Mouse (Mus musculus) forebrain, embryonic 16.5 days (tissue): Measurements from ENCODE around the gene Mipol1. TPM values are rescaled to one million over a fixed set of nuclear protein-coding genes. Genes with fewer than 3 reads are reported as not detected.

Experiments used
- ATAC-seq: fragments of 200-750 bp; cut with Nextera tagmentation; 2 replicates; pipeline ENCODE4 v1.8.0; 2017; ENCODE audit warnings: mild to moderate bottlenecking, moderate library complexity
- H3K27ac ChIP-seq: fragments of 300-500 bp; sonication (generic); 2 replicates; pipeline ENCODE4 v1.5.1; 2014; ENCODE audit warnings: low read length, control low read depth
- H3K27me3 ChIP-seq: fragments of 300-500 bp; sonication (generic); replicated peaks from 2 replicates; pipeline ENCODE4 v1.6.1; 2014; ENCODE audit warnings: low read length; ENCODE audit not compliant: control insufficient read depth, insufficient read depth
- H3K36me3 ChIP-seq: fragments of 300-500 bp; sonication (generic); 2 replicates; pipeline ENCODE4 v1.6.1; 2014; ENCODE audit not compliant: control insufficient read depth, insufficient read depth
- H3K4me1 ChIP-seq: fragments of 300-500 bp; sonication (generic); replicated peaks from 2 replicates; pipeline ENCODE4 v1.6.1; 2014; ENCODE audit warnings: low read length; ENCODE audit not compliant: control insufficient read depth, insufficient read depth
- H3K4me2 ChIP-seq: fragments of 300-500 bp; sonication (generic); 2 replicates; pipeline ENCODE4 v1.6.1; 2014; ENCODE audit warnings: mild to moderate bottlenecking, low read length, control low read depth
- H3K4me3 ChIP-seq: fragments of 300-500 bp; sonication (generic); replicated peaks from 2 replicates; pipeline ENCODE4 v1.5.1; 2014; ENCODE audit warnings: mild to moderate bottlenecking, low read length, control low read depth
- H3K9ac ChIP-seq: fragments of 300-500 bp; sonication (generic); replicated peaks from 2 replicates; pipeline ENCODE4 v1.6.1; 2014; ENCODE audit warnings: low read depth, low read length, control low read depth
- H3K9me3 ChIP-seq: fragments of 300-500 bp; sonication (generic); 2 replicates; pipeline ENCODE4 v1.6.1; 2016; ENCODE audit warnings: low read length; ENCODE audit not compliant: control insufficient read depth
- WGBS: fragments of 180-500 bp; shearing (Covaris S2); extraction: QIAGEN DNeasy Blood & Tissue Kit; methylation state at CpG from one replicate; pipeline ENCODE4 v1.1.7; 2014; 5-methylcytosine and 5-hydroxymethylcytosine counted together
- polyA plus RNA-seq: library from polyadenylated mRNA; unstranded; fragments of >200 nt; fragmentation: Nextera tagmentation; extraction: Ambion mirVana; gene quantifications from 2 replicates; pipeline ENCODE4 v1.2.1, GENCODE M21; 2015

Mipol1 gene
- polyA plus RNA-seq = 6.6 and 7.5 TPM in 2 replicates

- Histone ChIP-seq H3K27ac (peak within 1 kb of the TSS; percentile 83), H3K9me3 (no peaks in the 10 kb centered on the region), H3K27me3 (no peaks in the 10 kb centered on the region), H3K4me2 (peak within 1 kb of the TSS; percentile 86), H3K4me3 (peak within 1 kb of the TSS; percentile 94), H3K9ac (peak within 1 kb of the TSS; percentile 87), H3K4me1 (peaks cover 8% of the 10 kb centered on the region), H3K36me3 (no peaks in the 10 kb centered on the region)
- peak; percentile 98 for ATAC-seq
- WGBS = 1% methylated on average over 56 of the region's 58 CpGs
Observed at GRCm38 (mm10) chr12:57230192-57230706, at the start of gene Mipol1, which contains the start of gene Prps1l3. TSS of gene Mipol1 (plus strand) at chr12:57230427. TSS of gene Prps1l3 (plus strand) at chr12:57230412.

- H3K4me3 ChIP-seq = no peak overlapping the region
- ATAC-seq = no peak
- no peaks in the 10 kb centered on the region for H3K9me3 ChIP-seq
- H3K36me3 ChIP-seq = no peaks in the 10 kb centered on the region
- H3K4me2 ChIP-seq = no peak overlapping the region
- 60% methylated on average over 2 of the region's 2 CpGs for WGBS
- H3K9ac ChIP-seq = no peak overlapping the region
- no peaks in the 10 kb centered on the region for H3K27me3 ChIP-seq
- no peaks in the 10 kb centered on the region for H3K4me1 ChIP-seq
- no peak overlapping the region for H3K27ac ChIP-seq
Observed at GRCm38 (mm10) chr12:57184401-57185147, 45.7 kb upstream of the Mipol1 start.

GRCm38 (mm10) chr12:57185475-57185874, 44.8 kb upstream of the Mipol1 start:
- ATAC-seq = no peak
- no peak overlapping the region for H3K27ac ChIP-seq
- no peak overlapping the region for H3K9ac ChIP-seq
- no peak overlapping the region for H3K4me3 ChIP-seq
- no peaks in the 10 kb centered on the region for H3K27me3 ChIP-seq
- no peaks in the 10 kb centered on the region for H3K36me3 ChIP-seq
- no peaks in the 10 kb centered on the region for H3K9me3 ChIP-seq
- WGBS = 0% methylated on average over 1 of the region's 1 CpGs
- no peaks in the 10 kb centered on the region for H3K4me1 ChIP-seq
- no peak overlapping the region for H3K4me2 ChIP-seq

GRCm38 (mm10) chr12:57186126-57186525, 44.1 kb upstream of the Mipol1 start:
- 71% methylated on average over 2 of the region's 2 CpGs for WGBS
- no peak overlapping the region for H3K4me2 ChIP-seq
- H3K9me3 ChIP-seq = no peaks in the 10 kb centered on the region
- no peak overlapping the region for H3K9ac ChIP-seq
- ATAC-seq = no peak
- H3K27me3 ChIP-seq = no peaks in the 10 kb centered on the region
- H3K4me1 ChIP-seq = no peaks in the 10 kb centered on the region
- H3K27ac ChIP-seq = no peak overlapping the region
- H3K4me3 ChIP-seq = no peak overlapping the region
- H3K36me3 ChIP-seq = no peaks in the 10 kb centered on the region

GRCm38 (mm10) chr12:57187032-57187431, 43.2 kb upstream of the Mipol1 start:
- WGBS = 90% methylated on average over 4 of the region's 4 CpGs
- Histone ChIP-seq H3K9me3 (no peaks in the 10 kb centered on the region), H3K27me3 (no peaks in the 10 kb centered on the region), H3K4me3 (no peak overlapping the region), H3K27ac (no peak overlapping the region), H3K9ac (no peak overlapping the region), H3K4me1 (no peaks in the 10 kb centered on the region), H3K36me3 (no peaks in the 10 kb centered on the region), H3K4me2 (no peak overlapping the region)
- no peak for ATAC-seq

- H3K27me3 ChIP-seq = peaks cover 8% of the 10 kb centered on the region
- peak; percentile 38; the same call in 1 of the 2 replicates for ATAC-seq
Observed at GRCm38 (mm10) chr12:57194609-57195008, 35.6 kb upstream of the Mipol1 start.

GRCm38 (mm10) chr12:57196286-57196607, 34.0 kb upstream of the Mipol1 start:
- H3K9me3 ChIP-seq = no peaks in the 10 kb centered on the region
- peak overlapping the region; percentile 46 for H3K4me3 ChIP-seq
- H3K36me3 ChIP-seq = no peaks in the 10 kb centered on the region
- 10% methylated on average over 8 of the region's 8 CpGs for WGBS
- H3K27ac ChIP-seq = no peak overlapping the region
- H3K27me3 ChIP-seq = peaks cover 8% of the 10 kb centered on the region
- no peak for ATAC-seq
- H3K9ac ChIP-seq = no peak overlapping the region
- peak overlapping the region; percentile 66 for H3K4me2 ChIP-seq
- H3K4me1 ChIP-seq = peaks cover 9% of the 10 kb centered on the region

More at GRCm38 (mm10) chr12:57194609-57195008, 35.6 kb upstream of the Mipol1 start:
- Histone ChIP-seq H3K4me2 (no peak overlapping the region), H3K9me3 (no peaks in the 10 kb centered on the region), H3K4me3 (no peak overlapping the region), H3K36me3 (no peaks in the 10 kb centered on the region), H3K9ac (no peak overlapping the region), H3K4me1 (peaks cover 9% of the 10 kb centered on the region), H3K27ac (no peak overlapping the region)
- WGBS = 26% methylated on average over 3 of the region's 3 CpGs

- peaks cover 9% of the 10 kb centered on the region for H3K4me1 ChIP-seq
- peak overlapping the region; percentile 46 for H3K4me3 ChIP-seq
- no peak overlapping the region for H3K27ac ChIP-seq
- H3K36me3 ChIP-seq = no peaks in the 10 kb centered on the region
- peaks cover 8% of the 10 kb centered on the region for H3K27me3 ChIP-seq
- peak; percentile 58 for ATAC-seq
- 1% methylated on average over 59 of the region's 59 CpGs for WGBS
- H3K9ac ChIP-seq = peak overlapping the region; percentile 54
- H3K9me3 ChIP-seq = no peaks in the 10 kb centered on the region
- H3K4me2 ChIP-seq = peak overlapping the region; percentile 66
Observed at GRCm38 (mm10) chr12:57196608-57197362, 33.4 kb upstream of the Mipol1 start.

- Histone ChIP-seq H3K4me1 (peaks cover 9% of the 10 kb centered on the region), H3K9ac (peak within 1 kb of the TSS; percentile 54), H3K27me3 (peaks cover 8% of the 10 kb centered on the region), H3K4me3 (peak within 1 kb of the TSS; percentile 46), H3K36me3 (no peaks in the 10 kb centered on the region), H3K9me3 (no peaks in the 10 kb centered on the region), H3K4me2 (peak within 1 kb of the TSS; percentile 66), H3K27ac (no peak within 1 kb of the TSS)
- no peak for ATAC-seq
- WGBS = 56% methylated on average over 10 of the region's 10 CpGs
Observed at GRCm38 (mm10) chr12:57197363-57198026, 32.7 kb upstream of the Mipol1 start, which contains the start of gene Slc25a21. TSS of gene Slc25a21 (minus strand) at chr12:57197472.
